Mouse (Mus musculus) small intestine, adult 2 months (tissue): ENCODE measurements around the gene Slit1. TPM values are rescaled to one million over a fixed set of nuclear protein-coding genes. Genes with fewer than 3 reads are reported as not detected.

Experiments
- H3K27ac ChIP-seq: fragments of 200-500 bp; 2 replicates; pipeline ENCODE4 v1.5.1; 2012; ENCODE audit warnings: low read depth, low read length, control low read depth, inconsistent platforms; ENCODE audit not compliant: insufficient read depth
- H3K27me3 ChIP-seq: fragments of 200-500 bp; 2 replicates; pipeline ENCODE4 v1.6.1; 2012; ENCODE audit warnings: mild to moderate bottlenecking, moderate library complexity, low read length, inconsistent platforms; ENCODE audit not compliant: control insufficient read depth, insufficient read depth
- H3K36me3 ChIP-seq: fragments of 200-500 bp; 2 replicates; pipeline ENCODE4 v1.6.1; 2012; ENCODE audit warnings: mild to moderate bottlenecking, low read length, control low read depth, inconsistent platforms; ENCODE audit not compliant: control insufficient read depth, insufficient read depth
- H3K4me1 ChIP-seq: fragments of 200-500 bp; 2 replicates; pipeline ENCODE4 v1.6.1; 2012; ENCODE audit warnings: low read length, inconsistent platforms, mixed read lengths; ENCODE audit not compliant: control insufficient read depth, insufficient read depth, insufficient read length
- H3K4me3 ChIP-seq: fragments of 200-500 bp; 2 replicates; pipeline ENCODE4 v1.5.1; 2012; ENCODE audit warnings: low read depth, mild to moderate bottlenecking, control low read depth, inconsistent platforms, low read length, moderate library complexity
- CTCF ChIP-seq: fragments of 200-500 bp; IDR thresholded peaks from 2 replicates; pipeline ENCODE4 v1.5.1; 2012; ENCODE audit warnings: low read depth, mild to moderate bottlenecking, control low read depth, inconsistent platforms, low read length, moderate library complexity, mixed read lengths; ENCODE audit not compliant: insufficient replicate concordance, insufficient read length; ENCODE audit errors: extremely low read depth
- POLR2A ChIP-seq: fragments of 200-500 bp; IDR thresholded peaks from 2 replicates; pipeline ENCODE4 v1.6.1; 2012; ENCODE audit warnings: low read depth, mild to moderate bottlenecking, control low read depth, inconsistent platforms, low read length, moderate library complexity
- WGBS: fragments of 180-500 bp; shearing (Covaris S2); methylation state at CpG from one replicate; pipeline ENCODE4 v1.1.7; 2018; 5-methylcytosine and 5-hydroxymethylcytosine counted together
- polyA plus RNA-seq: library from polyadenylated mRNA; depleted of rRNA; stranded (reverse); fragments of >200 nt; gene quantifications from 2 replicates; pipeline ENCODE4 v1.2.3, GENCODE M21; 2012

The Slit1 gene
- polyA plus RNA-seq, 1 experiment: 0.94 TPM

DNA sequence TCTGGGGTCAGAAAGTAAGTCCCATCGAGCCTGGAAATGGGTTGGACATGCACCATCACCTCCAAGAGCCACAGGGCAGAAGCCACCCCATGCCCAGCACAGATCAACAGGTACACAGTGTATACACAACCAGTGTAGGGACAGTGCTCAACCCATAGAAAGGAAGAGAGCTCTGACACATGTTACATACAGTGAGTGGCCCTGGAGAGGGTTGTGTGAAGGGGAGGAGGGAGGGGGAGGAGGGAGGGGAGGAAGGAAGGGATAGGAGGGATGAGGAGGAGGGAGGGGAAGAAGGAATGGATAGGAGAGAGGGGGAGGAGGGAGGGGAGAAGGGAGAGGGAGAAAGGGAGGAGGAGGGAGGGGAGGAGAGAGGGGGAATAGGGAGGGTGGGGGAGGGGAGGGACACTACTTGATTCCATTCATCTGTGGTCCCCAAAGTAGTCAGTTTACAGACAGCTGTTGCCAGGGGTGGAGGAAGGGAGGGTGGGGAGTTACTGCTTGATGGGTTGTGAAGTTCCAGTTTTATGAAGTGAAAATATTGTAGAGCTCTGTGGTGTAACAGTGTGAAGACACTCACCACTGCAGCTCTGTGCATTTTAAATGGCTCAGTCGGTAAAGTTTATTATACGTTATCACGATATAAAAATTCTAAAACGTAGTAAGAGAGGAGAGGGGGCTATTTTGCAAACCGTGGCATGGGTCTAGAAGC lies 45.5 kb downstream of the Slit1 start:
- TF ChIP-seq POLR2A: no peak
- no peak for TF ChIP-seq CTCF
- no peaks in the 10 kb centered on the region for H3K27me3 ChIP-seq
- H3K27ac ChIP-seq: no peak overlapping the region
- 65% methylated on average over 6 of the region's 6 CpGs for WGBS
- H3K4me3 ChIP-seq: no peak overlapping the region
- H3K36me3 ChIP-seq: no peaks in the 10 kb centered on the region
- H3K4me1 ChIP-seq: no peaks in the 10 kb centered on the region

DNA sequence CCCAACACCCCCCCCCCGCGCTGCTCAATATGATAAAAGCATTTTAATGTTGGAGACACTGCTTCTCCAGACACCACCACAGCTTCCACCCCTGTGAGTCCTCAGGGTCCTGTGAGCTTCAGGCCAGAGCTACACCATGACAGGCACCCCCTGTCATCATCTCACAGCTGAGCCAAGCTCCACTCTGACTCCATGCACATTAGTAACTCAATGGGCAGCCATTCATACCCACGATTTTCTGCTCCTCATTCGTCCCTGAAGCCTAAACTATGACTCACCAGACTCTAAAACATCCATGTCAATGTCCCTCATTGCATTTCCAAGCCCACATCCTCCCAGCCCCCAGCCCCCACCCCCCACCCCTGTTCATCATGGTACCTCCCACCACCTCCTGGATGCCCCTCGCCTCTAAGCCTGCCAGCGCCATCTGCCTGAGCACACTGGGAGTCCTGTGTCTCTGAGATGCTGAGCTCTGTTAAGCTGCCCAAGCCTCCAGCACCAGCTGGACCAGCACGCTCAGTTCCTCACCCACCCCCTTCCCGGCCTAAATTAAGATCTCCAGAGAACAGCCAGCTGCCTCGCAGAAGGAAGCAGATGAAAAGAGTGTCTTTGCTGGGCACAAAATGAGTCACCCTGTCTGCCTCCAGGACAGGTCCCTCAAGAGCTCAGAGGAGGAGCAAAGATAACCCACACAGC lies 46.2 kb downstream of the Slit1 start:
- no peak for TF ChIP-seq CTCF
- no peak for TF ChIP-seq POLR2A
- no peaks in the 10 kb centered on the region for H3K36me3 ChIP-seq
- H3K27ac ChIP-seq: no peak overlapping the region
- no peaks in the 10 kb centered on the region for H3K27me3 ChIP-seq
- H3K4me1 ChIP-seq: no peaks in the 10 kb centered on the region
- H3K4me3 ChIP-seq: no peak overlapping the region
- 63% methylated on average over 9 of the region's 9 CpGs for WGBS

DNA sequence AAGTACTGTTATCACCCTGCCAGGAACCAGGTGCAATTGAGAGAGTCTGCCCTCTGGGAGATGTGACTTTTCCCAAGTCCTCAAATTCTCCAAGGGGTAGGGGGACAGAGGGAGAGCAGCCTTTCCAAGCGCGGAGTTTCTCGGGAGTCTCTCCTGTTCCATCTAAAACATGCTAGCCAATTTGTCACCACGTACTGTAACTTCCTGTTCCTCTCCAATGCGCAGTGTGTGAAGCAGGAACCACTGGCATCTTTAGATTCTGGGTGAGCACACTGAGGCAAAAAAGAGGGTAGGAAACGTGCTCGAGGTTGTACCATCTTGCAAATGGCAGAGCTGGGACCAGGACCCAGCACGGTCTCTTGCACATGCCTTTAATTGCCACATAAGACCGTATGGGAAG lies 47.0 kb downstream of the Slit1 start:
- no peaks in the 10 kb centered on the region for H3K27me3 ChIP-seq
- 76% methylated on average over 9 of the region's 9 CpGs for WGBS
- no peak overlapping the region for H3K4me3 ChIP-seq
- TF ChIP-seq POLR2A (no peak), CTCF (no peak)
- H3K4me1 ChIP-seq: no peaks in the 10 kb centered on the region
- H3K36me3 ChIP-seq: no peaks in the 10 kb centered on the region
- no peak overlapping the region for H3K27ac ChIP-seq

DNA sequence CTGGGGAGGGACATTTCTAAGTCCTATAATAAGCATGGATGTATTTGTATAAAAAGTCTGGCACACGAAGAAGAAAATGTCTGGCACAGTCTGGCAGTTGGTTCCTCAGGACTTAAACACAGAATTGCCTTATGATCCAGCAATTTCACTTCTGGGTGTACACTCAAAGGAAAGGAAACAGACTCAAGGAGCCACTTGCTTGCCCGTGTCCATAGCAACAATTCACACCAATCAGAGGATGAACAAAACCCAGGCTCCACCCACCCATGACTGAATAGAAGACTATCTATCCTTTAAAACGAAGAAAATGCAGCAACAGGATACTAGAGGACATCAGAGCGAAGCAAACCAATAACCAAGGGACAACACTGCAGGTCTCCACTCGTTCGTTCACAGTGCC lies 48.4 kb downstream of the Slit1 start:
- Histone ChIP-seq H3K4me3 (no peak overlapping the region), H3K36me3 (no peaks in the 10 kb centered on the region), H3K27ac (no peak overlapping the region), H3K4me1 (no peaks in the 10 kb centered on the region), H3K27me3 (no peaks in the 10 kb centered on the region)
- 72% methylated on average over 6 of the region's 6 CpGs for WGBS
- TF ChIP-seq POLR2A (no peak), CTCF (no peak)

DNA sequence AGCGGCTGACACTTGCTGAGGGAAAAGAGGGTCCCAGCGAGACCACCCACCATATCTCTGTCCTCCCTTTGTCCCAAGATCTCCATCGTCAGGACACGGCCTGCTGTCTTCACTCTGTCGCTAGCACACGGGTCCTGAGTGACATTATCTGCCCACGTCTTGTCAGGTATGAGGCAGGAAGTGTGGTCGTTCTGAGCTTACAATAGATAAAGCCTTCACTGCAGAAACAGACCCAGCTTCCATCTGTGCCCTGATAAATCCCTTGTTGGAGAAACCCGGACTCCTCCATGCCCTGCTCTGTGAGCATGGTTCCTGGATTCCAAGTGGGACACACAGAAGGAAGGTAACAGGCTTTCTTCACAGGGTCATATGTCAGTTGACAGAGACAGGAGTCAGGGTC lies 48.9 kb downstream of the Slit1 start:
- H3K4me3 ChIP-seq: no peak overlapping the region
- TF ChIP-seq CTCF (no peak), POLR2A (no peak)
- no peaks in the 10 kb centered on the region for H3K27me3 ChIP-seq
- no peaks in the 10 kb centered on the region for H3K36me3 ChIP-seq
- 60% methylated on average over 9 of the region's 9 CpGs for WGBS
- no peaks in the 10 kb centered on the region for H3K4me1 ChIP-seq
- H3K27ac ChIP-seq: no peak overlapping the region

DNA sequence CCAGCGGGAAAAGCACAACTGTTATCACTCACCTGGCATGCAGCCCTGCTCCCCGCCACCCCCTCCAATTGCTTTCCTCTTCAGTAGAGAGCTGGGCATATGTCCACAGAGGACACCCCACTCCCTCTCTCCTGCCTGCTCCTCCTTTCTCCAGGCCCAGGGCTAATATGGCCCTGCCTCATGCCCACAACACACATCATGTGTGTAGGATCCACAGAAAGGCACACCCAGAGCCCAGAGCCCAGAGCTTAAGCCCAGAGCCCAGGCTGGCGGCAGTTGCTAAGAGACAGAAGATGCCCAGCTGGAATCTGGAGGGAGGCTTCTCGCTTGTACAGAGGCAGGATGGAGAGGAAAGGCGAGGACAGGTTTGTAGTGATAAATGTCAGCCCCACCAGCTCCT lies 49.7 kb downstream of the Slit1 start:
- WGBS: 43% methylated on average over 5 of the region's 5 CpGs
- no peaks in the 10 kb centered on the region for H3K27me3 ChIP-seq

DNA sequence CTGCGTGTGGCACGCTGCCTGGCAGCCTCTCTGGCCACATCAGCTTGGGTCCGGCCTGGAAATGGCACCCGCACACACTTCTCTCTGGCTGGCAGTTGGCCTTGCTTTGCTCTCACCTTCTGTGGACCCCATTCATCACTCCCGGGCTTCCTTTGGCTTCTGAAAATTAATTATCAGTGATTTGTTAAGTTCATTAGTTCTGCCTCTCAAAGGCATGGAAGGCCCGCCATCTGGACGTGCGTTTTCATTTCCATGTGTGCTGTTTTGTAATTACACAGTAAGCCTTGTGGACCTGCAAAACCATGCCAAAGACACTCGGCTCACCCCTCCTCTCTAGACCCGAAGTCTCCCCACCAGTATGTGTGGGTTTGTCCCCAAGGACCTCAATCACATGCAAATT lies 53.4 kb downstream of the Slit1 start:
- H3K27me3 ChIP-seq: no peaks in the 10 kb centered on the region
- no peaks in the 10 kb centered on the region for H3K36me3 ChIP-seq
- WGBS: 81% methylated on average over 10 of the region's 10 CpGs
- no peaks in the 10 kb centered on the region for H3K4me1 ChIP-seq
- H3K4me3 ChIP-seq: no peak overlapping the region
- no peak overlapping the region for H3K27ac ChIP-seq
- TF ChIP-seq CTCF (no peak), POLR2A (no peak)

More for the DNA sequence above, 49.7 kb downstream of the Slit1 start:
- Histone ChIP-seq H3K4me3 (no peak overlapping the region), H3K36me3 (no peaks in the 10 kb centered on the region), H3K27ac (no peak overlapping the region), H3K4me1 (no peaks in the 10 kb centered on the region)
- no peak for TF ChIP-seq CTCF
- TF ChIP-seq POLR2A: no peak
